Mouse (Mus musculus): ENCODE measurements around the gene Ydjc. TPM values are rescaled to one million over a fixed set of nuclear protein-coding genes. Genes with fewer than 3 reads are reported as not detected.

Gene Ydjc
- 16.6 and 18.1 TPM in 2 replicates for polyA plus RNA-seq (2015; fragmentation: Nextera tagmentation; extraction: Ambion mirVana)

DNA sequence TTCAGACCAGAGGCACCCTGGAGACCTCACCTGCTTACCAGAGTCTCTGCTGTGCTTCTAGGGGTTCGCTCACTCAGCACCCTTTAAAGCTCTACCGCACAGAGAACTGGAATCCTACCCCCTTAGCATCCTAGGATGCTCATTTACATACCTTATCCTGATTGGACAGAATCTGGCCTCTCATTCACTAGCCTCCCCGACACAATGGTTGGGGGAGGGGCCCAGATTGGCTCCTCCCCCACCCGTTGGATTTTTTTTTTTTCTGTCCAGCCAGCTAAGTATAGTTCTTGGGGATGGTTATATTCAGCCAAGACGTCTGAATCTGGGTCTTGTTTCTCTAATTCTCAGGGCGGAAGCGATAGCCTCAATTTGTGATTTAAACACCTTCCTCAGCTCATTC lies at the start of gene Ydjc:
Gene Ydjc (plus strand): TSS at position 283 of the 400 bp plus-strand sequence.

DNA sequence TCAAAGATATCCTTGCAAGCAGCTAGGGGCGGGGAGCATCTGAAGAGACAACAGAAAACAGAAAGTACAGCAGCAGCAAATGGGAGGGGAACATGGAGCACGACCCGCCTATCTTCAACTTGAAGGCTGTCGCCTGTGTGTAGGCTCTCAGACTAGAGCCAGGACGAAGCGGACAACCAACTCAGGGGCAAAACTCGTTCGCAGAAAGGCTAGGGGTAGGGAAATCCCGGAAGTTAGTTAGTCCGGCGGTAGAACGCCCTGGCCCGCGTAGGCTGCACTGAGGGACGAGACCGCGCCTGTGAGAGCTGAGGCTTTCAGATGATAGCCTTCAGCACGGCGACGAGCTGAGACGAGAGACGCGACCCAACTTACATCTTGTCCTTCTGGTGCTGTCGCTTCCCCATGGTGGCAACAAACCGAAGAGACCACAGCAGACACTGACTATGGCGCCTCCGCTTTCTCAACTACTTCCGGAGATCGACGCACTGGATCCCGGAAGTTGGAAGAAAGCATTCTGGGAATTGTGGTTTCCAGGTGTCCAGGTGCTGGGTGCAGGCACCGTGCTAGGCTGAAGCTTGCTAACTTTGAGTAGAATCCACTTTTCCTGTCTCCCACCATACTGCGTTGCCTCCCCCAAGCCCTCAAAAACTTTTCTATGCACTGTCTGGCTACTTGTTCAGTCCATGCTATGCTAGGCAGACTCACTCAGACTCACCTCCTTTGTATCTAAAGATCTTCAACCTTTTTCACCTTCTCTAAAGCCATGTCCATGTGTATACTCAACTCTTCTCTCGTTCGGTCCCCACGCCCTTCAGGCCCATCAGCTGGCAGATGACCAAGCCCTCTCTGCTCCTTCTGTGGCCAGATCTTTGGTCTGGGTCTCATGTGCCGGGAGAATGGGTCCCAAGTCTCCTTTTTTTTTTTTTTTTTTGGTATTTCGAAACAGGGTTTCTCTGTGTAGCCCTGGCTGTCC lies 33.4 kb upstream of the Ydjc start, which contains the start of gene Ppil2:
Gene Ppil2 (minus strand): TSS at position 487 of the 973 bp plus-strand sequence.

DNA sequence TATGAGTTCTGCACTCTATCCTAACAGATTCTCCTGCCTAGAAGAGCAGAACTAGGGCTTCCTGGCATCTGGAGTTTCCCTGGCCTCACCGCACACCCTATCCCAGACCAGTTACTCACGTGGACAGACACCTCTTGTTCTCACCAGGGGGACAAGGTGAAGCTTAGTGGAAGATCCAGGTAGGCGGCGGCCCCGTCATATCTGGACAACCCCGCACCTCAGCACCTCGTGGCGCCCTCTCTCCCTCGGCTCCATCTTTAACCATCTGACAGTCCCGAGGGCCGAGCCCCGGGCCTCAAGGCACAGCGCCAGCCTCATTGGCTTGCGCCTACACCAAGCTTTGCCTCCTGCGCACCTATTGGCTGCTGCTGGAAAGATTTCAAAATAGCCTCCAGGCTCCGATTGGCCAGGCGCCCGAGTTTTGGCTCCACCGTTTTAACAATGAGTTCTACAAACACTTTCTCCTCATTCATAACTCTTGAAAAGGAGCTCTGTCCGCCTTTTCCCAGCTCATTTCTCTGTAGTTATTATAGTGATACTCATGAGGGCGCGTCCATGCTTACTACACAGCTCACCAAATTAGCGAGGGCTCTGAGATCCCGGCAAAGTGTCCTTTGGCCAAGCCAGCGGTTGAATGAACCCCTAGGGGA lies 19.4 kb upstream of the Ydjc start, which contains the start of gene 2610318N02Rik:
Gene 2610318N02Rik (minus strand): TSS at position 297 of the 650 bp plus-strand sequence.

DNA sequence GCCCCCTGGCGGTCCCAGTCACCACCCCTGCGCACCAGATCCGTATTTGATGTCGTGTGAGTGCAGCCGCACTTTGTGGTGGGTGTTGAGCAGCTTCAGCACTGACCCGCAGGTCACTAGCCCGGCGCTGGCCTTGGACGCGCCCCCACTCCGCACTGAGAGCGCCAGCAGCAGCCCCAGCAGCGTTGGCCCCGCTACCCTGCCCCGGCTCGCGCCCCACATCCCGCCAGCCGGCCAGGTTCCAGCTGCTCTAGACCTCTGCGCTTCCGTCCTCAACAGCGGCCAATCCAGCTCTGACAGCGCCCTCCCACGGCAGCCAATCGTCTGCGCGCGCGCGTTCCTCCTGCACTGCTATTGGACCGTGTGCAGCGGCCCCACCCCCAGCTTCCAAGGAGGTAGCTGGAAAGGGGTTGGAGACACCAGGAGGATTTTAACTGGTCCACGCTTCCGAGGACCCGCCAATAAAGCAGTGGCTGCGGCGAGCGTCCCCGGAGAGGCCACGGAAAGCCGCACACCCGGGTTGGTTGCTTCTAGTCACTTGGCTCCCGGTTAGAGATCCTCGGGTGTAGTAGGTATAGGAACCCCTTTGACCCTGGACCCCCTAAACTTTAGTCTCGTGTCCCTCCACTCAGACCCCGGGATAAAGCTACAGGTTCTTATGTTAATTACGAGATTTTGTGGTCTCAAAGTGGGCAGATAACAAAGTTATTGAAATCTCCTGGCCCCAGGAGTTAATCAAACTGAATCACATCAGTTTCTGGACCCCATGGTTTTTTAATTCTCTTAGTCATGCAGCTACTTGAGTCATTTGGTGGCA lies 12.1 kb upstream of the Ydjc start, which contains the start of gene Sdf2l1:
Gene Sdf2l1 (minus strand): TSS at position 295 of the 817 bp plus-strand sequence.

DNA sequence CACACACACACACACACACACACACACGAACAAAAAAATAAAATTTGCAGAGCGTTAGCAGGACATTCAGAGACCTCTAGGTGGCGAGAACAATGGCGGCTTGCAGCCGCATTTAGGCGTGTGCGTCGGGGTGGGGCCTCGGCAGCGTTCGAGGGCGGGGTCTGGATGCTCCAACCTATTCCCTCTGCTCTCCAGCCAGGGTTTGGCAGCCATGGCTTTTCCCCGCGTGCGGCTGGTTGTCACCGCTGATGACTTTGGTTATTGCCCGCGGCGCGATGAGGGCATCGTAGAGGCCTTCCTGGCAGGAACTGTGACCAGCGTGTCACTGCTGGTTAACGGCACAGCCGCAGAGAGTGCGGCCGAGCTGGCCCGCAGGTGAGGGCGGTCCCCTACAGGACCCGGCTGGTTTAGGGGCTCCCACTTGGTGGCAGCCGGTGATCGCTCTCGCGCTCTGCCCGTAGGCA lies 2.4 kb downstream of the Ydjc start, which contains the start of gene Ccdc116:
Gene Ccdc116 (minus strand): TSS at position 458 of the 464 bp plus-strand sequence.

DNA sequence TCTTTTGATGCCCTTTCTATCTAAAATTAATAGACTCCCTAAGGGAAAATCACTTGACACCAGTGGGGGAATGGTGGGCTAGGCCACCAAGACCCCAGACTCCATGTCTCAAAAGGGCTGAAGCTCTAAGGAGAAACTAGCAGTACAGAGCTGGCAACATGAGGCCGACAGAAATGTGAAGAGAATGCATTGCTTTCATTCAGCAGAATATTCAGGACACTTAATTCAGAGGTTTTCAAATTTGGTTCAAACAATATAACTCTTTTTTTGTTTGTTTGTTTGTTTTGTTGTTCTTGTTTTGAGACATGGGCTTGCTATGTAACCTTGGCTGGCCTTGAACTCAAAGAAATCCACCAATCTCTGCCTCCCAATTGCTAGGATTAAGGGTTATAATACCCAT lies 58.1 kb downstream of the Ydjc start, which contains the start of gene Ube2l3:
Gene Ube2l3 (minus strand): TSS at position 101 of the 400 bp plus-strand sequence.

DNA sequence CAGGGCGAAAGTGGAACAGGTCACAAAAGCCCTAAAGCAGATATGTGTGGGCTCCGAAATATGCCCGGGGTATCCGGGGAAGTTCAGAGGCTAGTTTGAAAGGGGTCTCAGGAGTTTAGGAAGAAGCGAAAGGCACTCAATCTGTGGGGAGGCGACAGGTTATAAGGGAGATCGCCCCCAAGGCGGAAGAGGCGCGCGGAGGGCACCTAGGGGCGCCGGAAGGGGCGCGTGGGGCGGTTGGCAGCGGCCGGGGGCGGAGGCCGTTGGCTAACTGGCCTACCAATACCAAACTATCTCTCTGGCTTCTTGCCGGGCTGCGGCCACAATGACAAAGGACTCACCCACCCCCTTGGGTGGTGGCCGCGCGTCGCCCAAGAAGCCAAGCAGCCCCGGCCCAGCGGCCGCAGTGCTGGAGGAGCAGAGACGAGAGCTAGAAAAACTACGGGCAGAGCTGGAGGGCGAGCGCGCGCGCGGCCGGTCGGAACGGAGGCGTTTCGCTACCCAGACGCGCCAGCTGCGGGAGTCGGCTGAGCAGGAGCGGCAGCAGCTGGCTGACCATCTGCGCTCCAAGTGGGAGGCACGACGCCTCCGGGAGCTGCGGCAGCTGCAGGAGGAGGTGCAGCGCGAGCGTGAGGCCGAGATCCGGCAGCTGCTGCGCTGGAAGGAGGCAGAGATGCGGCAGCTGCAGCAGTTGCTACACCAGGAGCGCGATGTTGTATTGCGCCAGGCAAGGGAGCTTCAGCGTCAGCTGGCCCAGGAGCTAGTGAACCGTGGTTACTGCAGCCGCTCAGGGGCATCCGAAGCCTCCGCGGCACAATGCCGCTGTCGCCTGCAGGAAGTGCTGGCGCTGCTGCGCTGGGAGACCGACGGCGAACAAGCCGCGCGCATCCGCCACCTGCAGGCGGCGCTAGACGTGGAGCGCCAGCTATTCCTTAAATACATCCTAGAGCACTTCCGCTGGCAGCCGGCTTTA lies 64.3 kb downstream of the Ydjc start, which contains the start of gene Rimbp3:
Gene Rimbp3 (plus strand): TSS at position 215 of the 973 bp plus-strand sequence.

MicroRNA genes within 50 kb of the gene (microRNA counts, 519-probe panel; counts per million panel counts)
- 6,751 counts per million, percentile 61 among the panel's probes with 10 or more counts for microRNA mmu-miR-130b
- 88.3 counts per million for microRNA mmu-miR-301b

Other genes with a start within 250 kb of the Ydjc start
- 7.7 and 9.3 TPM in 2 replicates for gene Ppm1f, start 248.2 kb upstream of the Ydjc start, polyA plus RNA-seq (2015; fragmentation: Nextera tagmentation; extraction: Ambion mirVana)
- gene Mapk1, start 161.2 kb upstream of the Ydjc start, polyA plus RNA-seq (2015; fragmentation: Nextera tagmentation; extraction: Ambion mirVana) = 89.7 and 91.6 TPM in 2 replicates
- 2.8 and 3.9 TPM in 2 replicates for gene Ypel1, start 74.9 kb upstream of the Ydjc start, polyA plus RNA-seq (2015; fragmentation: Nextera tagmentation; extraction: Ambion mirVana)
- 61.7 and 73.1 TPM in 2 replicates for gene Ppil2, start 33.4 kb upstream of the Ydjc start, polyA plus RNA-seq (2015; fragmentation: Nextera tagmentation; extraction: Ambion mirVana)
- 19.2 and 20.5 TPM in 2 replicates for gene 2610318N02Rik, start 19.5 kb upstream of the Ydjc start, polyA plus RNA-seq (2015; fragmentation: Nextera tagmentation; extraction: Ambion mirVana)
- gene Sdf2l1, start 12.2 kb upstream of the Ydjc start, polyA plus RNA-seq (2015; fragmentation: Nextera tagmentation; extraction: Ambion mirVana) = 39.0 and 43.5 TPM in 2 replicates
- 0.64 and 0.76 TPM in 2 replicates for gene Ccdc116, start 2.6 kb downstream of the Ydjc start, polyA plus RNA-seq (2015; fragmentation: Nextera tagmentation; extraction: Ambion mirVana)
- gene Ube2l3, start 58.0 kb downstream of the Ydjc start, polyA plus RNA-seq (2015; fragmentation: Nextera tagmentation; extraction: Ambion mirVana) = 223 and 235 TPM in 2 replicates
- gene Rimbp3, start 64.0 kb downstream of the Ydjc start, polyA plus RNA-seq (2015; fragmentation: Nextera tagmentation; extraction: Ambion mirVana) = 0.07 and 0.11 TPM in 2 replicates
- gene Hic2, start 89.0 kb downstream of the Ydjc start, polyA plus RNA-seq (2015; fragmentation: Nextera tagmentation; extraction: Ambion mirVana) = 0.69 and 0.85 TPM in 2 replicates
- 5.3 and 6.3 TPM in 2 replicates for gene Tmem191c, start 131.5 kb downstream of the Ydjc start, polyA plus RNA-seq (2015; fragmentation: Nextera tagmentation; extraction: Ambion mirVana)
- 0.20 and 0.22 TPM in 2 replicates for gene Serpind1, start 186.8 kb downstream of the Ydjc start, polyA plus RNA-seq (2015; fragmentation: Nextera tagmentation; extraction: Ambion mirVana)

Measured in spleen, postnatal 0 days (tissue).